Mouse (Mus musculus): ENCODE results near the gene Arhgef3.

- no peak for TF ChIP-seq POLR2A (IDR thresholded peaks at IDR 0.05; ENCODE audit: control insufficient read depth, extremely low read depth, insufficient read depth, low read length, poor library complexity)
- TF ChIP-seq CTCF (IDR thresholded peaks at IDR 0.05; ENCODE audit: borderline replicate concordance, control insufficient read depth, extremely low read depth, insufficient read depth, low read length, poor library complexity), result no peak
These were observed 226.8 kb downstream of the Arhgef3 start for GRCm38 (mm10) chr14:27341486-27341885.

Measured in thymus, adult 2 months (tissue).